Mouse (Mus musculus) liver, adult 2 months (tissue): ENCODE results near the gene Txn2.

Source experiments
- CTCF ChIP-seq: fragments of 200-500 bp; IDR thresholded peaks from 2 replicates; pipeline ENCODE4 v1.5.1; 2011; ENCODE audit warnings: low read depth, low read length, control low read depth
- POLR2A ChIP-seq: fragments of 200-500 bp; IDR thresholded peaks from 2 replicates; pipeline ENCODE4 v1.6.1; 2011; ENCODE audit warnings: low read length, control low read depth; ENCODE audit not compliant: insufficient read depth; ENCODE audit errors: extremely low read depth

DNA sequence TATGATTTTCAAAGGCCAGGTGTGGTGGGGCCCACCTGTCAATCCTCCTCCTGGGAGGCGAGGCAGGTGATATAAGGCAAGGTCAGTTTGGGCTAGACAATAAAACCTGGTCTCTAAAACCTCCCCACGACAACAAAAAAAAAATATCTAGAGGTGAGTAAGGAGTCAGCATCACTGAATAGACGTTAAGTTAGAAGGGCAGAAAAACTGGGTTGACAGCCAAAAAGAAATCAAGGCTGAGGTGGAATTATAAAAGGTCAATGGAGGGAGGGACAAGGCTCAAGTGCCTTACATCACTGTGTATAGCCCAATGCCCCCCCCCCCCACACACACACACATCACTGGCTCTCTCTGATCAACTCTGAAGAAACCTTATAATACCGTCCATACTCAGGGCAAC, 715 bp downstream of the Txn2 start:
- TF ChIP-seq CTCF (no peak), POLR2A (no peak)
